Mouse (Mus musculus) layer of hippocampus, postnatal 10 days (tissue): ENCODE results near the gene Itpk1. TPM values are rescaled to one million over a fixed set of nuclear protein-coding genes. Genes with fewer than 3 reads are reported as not detected.

Experiments
- DNase-seq, 2 experiments: peaks; one replicate each; pipeline ENCODE4 v3.0.0; 2021; ENCODE audit warnings: low spot score in 2 of 2
- total RNA-seq, 2 experiments: library from RNA; stranded (reverse); gene quantifications; 2 replicates each; pipeline ENCODE4 v1.2.3; 2021

Gene Itpk1
- total RNA-seq, 2 experiments from 2014 or later = 49.4 to 52.8 TPM

DNA sequence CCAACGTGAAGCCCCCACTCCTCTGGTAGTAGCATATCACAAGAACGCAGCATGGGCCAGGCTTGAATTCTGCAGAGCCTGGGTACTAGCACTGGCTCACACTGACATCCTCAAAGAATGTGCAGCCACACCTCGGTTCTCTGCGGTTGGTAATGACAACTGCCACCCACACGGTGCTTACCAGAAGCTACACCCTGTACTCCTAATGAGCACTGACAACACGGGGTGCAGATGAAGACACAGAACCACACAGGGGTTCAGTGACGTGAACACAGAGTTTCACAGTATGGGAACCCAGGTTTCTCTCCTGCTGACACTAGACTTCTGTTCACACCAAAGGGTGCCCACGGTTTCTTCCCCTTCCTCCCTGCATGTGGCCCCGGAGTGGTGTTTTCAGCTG is 76.5 kb downstream of the Itpk1 start:
- DNase-seq = no peak

GRCm38 (mm10) chr12:102627545-102627944 is 77.2 kb downstream of the Itpk1 start:
- DNase-seq = no peak

DNA sequence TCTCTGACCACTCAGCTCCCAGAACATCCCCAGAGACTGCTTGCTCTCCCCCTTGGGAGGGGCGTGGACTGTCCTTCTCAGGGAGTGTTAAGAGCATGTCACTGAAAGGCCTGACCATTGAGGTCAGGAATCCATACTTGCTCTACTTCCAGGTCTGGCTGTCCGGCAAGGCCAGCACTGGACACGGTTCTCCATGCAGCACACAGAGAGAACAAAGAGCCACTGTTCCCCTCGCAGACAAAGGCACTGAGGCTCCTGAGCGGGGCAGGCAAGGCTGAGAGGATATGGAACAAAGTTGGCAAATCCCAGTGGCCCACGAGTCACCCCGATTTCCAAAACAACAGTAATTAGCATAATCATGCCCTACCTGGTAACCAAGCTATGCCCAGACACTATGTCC is 77.9 kb downstream of the Itpk1 start:
- no peak for DNase-seq

- no peak for DNase-seq
These were observed 79.0 kb downstream of the Itpk1 start for GRCm38 (mm10) chr12:102625717-102626116.

- no peak for DNase-seq
These were observed 79.6 kb downstream of the Itpk1 start for GRCm38 (mm10) chr12:102625118-102625517.

DNA sequence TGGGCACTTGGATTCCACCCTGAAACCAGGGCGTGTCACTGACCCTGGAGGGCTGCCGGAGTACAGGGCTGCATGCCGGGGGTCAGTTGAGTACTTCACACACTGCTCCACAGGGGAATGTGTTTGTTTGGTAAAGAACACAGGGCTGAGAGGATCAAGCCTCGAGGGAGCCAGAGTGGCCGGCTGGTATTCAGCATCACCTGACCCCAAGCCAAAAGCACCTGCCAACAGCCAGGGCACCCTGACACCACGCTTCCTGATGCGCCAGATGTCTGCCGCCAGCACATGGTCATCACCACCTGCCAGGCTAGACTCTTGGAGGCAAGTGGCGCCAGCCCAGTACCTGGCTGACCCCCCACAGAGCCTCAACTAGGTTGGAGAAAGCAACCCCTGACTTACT is 80.9 kb downstream of the Itpk1 start:
- DNase-seq = no peak

- no peak for DNase-seq
These were observed 82.4 kb downstream of the Itpk1 start for GRCm38 (mm10) chr12:102622302-102622842.

- no peak for DNase-seq
These were observed 82.9 kb downstream of the Itpk1 start for GRCm38 (mm10) chr12:102621811-102622210.

DNA sequence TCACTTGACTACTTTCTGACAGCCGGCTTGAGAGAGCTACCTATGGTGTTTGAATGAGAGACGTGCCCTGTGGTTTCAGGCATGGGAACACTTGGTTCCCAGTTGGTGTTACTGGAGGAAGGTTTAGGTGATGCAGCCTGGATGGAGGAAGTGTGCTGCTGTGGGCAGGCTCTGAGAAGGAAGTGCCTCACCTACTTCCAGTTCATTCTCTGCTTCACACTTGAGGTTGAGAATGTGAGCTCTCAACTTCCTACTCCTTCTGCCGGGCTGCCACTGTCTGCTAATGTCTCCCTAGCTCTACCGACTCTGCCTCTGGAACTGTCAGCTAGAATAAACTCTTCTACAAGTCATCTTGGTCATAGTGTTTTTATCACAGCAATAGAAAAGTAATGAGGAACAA is 83.5 kb downstream of the Itpk1 start:
- DNase-seq = no peak

DNA sequence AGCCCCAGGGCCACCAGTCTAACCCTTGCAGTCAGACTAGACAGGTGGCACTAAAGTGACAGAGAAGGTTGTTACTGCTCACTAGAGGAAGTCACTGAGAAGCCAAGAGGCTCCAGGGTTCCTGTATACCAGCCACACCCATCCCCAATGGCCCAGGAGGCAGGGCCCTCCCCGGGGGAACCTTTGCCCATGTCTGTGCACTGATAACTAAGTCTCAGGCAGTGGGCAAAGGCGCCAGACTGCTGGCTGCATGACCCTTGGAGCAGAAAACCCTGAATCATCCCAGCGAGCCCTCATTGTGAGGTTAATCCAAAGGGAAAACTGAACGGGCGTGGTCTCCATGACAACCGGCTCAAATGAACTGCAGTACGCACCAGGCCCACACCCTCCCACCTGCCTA is 84.8 kb downstream of the Itpk1 start:
- DNase-seq = no peak

DNA sequence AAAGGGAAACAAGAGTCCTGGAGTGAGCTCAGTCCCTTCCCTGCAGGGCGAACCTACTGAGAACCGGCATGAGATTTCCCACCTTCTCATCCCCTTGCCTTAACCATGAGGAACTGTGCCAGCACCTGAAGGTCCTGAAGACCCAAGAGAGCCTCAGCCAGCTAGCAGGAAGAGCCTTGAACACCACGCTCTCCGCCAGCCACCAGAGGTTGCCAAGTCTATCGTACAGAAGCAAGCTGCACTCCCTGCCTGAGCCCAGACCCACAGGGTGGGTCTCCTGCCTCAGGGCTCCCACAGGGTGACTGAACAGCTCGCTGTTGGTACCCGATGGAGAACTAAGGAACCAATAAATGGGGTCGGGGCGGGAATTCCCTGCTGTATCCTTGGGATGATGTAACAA is 86.6 kb downstream of the Itpk1 start:
- DNase-seq = no peak

GRCm38 (mm10) chr12:102616843-102617519 is 87.7 kb downstream of the Itpk1 start:
- DNase-seq = no peak

DNA sequence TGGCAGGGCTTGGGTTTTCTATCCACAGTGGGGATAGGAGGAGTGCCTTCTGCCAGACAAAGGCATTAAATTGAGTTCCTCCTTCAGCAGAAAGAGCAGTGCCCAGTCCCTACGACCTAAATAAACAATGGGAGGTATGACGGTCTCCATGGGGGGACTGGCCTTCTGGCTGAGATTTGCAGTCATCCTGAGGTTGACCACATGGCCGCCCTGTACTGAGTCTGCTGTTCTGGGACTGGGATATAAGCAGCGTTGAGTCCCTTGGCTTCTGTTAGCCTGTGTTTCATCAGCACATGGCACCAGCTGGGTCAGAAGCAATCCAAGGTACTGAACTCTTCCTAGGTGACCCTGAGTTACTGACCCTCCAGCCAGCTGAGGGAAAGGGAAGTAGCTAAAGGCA is 88.5 kb downstream of the Itpk1 start:
- DNase-seq = no peak

DNA sequence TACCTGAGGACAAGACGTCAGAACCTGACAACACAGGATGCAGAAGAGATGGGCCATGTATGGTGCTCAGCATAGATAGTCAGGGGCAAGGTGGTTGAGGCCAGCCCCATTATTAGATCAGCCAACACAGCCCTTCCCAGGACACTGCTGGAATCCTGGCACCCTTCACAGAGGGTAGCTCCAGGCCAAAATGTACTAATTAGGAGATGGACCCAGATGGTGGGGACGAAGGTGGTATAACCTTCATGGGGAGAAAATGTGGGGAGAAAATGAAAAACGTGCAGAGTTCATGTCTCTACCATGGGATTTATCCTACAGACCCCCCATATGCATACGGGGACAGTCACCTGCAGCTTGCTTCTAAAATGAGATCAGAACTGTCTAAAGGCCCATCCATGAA is 91.3 kb downstream of the Itpk1 start:
- DNase-seq = no peak

DNA sequence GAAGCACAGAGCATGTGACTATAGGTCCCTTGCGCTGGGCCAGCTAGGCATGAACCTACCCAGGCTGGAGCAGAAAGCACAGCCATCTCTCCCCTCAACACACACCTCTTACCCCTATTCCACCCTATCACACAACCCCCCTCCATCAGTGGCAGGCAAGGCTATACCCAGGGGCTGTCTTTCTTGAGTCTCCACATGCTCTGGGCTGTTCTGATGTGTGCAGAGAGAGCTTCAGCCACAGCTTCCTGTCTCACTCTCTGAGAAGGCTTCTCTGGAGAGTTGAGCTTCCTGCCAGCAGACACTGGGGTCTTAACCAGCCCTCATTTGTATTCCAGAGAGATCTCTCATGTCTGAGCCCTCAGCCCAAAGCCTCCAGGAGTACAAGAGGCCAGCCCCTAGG is 92.3 kb downstream of the Itpk1 start:
- no peak for DNase-seq

DNA sequence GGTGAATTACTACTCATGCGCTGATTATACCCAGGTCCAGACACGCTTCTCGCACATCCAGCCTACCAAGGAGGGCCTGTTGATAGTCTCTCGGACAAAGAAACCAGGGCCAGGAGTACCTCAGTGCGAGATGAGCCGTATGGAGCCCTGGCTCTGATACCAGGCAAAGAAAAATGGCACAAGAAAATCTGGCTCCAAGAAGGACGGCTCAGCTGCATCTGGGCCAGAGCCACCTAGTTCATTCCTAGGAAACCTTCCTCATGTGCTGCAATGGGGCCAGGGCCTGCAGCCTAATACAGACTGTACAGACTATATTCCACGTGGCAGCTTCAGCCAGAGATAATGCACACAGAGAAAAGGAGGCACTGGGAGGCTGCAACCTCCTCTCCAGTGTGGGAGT is 93.8 kb downstream of the Itpk1 start:
- no peak for DNase-seq

DNA sequence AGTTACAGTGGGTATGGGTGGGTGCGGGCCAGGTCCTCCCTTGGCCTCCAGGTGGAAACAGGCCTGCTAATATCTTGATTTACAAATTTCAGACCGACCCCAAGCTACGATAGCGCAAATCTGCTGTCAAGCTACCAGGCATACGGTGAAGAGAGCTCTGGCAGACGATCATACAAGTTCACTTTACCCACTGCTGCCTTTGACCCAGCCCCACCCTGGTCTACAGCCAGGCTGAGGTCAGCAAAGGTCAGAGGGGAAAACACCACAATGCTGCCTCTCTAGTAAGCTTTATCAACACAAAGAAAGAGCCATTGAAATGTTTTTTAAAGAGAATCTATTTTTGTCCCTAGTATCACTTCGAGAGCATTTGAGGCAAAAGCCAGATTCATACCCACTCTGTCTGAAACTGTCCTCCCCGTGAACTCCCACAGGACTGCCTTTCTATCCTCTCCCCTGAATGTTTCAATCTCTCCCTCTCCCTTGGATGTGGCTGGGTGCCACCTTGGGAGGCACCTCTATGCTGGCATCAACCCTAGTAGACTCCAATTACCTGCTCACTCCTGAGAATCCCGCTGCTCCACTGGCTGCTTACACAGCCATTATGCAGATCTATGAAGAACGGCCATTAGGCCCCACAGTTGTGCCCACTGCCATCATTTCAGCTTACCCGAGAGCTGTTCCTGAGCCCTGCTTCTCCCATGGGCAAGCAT is 96.8 kb downstream of the Itpk1 start:
- DNase-seq = no peak

DNA sequence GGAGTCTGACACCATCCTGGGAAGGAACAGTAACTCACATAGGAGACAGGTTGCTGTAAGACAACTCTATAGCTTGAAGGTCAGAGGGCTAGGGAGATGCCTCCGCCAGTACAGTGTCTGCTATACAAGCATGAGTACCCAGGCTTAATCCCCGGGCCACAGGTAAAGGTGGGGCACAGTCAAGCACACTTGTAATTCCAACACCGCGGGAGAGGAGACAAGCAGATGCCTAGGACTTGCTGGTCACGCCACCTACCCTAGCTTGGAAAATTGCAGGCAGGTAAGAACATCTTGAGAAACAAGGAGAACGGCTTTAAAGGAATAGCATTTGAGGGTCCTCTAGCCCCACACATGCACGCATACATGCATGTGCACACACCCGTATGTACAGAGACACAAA is 97.7 kb downstream of the Itpk1 start:
- no peak for DNase-seq

GRCm38 (mm10) chr12:102605607-102606006 is 99.1 kb downstream of the Itpk1 start:
- DNase-seq = no peak

DNA sequence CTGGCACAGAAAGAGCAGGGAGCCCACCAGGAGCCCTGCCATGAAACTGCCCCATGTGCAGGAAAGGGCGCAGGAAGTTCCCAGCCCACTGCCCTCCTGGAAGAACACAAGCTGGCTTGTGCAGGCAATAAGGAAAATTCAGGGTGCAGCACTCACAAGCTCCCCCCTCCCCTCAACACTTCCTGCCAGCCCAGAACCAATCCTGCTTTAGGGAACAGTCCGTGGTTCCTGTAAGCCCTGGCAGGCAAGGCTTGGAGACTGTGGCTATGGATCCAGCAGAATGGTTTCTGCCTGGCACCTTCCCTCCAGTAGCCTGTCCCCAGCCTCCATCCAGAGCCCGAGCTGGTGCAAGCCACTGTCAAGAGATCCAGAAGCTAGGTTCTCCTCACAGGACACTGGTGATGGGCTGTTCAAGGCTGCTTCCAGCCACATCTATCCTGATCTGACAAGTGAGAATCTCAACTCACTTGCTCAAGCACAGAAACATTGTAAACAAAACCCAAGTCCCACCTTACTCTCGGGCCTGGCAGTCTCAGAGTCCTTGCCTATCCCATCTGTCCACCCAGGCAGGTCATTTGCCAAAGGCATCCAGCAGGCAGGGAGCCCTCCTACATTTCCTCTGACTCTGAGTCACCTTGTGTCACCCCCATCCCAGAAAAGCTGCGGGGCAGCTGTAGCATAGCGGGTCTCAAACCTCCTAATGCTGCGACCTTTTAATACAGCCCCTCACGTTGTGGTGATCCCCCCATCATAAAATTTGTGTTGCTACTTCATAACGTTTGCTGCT is 102.3 kb downstream of the Itpk1 start:
- no peak for DNase-seq

GRCm38 (mm10) chr12:102601847-102602246 is 102.9 kb downstream of the Itpk1 start:
- no peak for DNase-seq

DNA sequence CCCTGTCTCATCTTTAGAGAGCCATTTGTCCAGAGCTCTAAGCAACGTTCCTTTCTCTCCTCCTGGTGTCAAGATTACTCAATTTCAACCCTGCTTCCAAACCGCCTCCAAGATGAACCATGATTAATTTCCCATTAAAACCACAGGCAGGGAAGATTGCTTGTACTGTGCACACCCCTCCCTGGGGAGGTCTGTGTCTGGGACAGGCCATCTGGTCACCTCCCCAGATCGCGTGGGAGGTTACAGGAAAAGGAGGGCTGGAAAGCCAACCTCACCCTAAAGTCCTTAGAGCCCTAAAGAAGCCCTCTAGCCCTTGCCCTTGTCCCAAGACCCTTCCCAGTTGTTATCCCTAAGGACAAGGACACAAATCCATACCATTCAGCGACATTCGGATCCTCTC is 104.4 kb downstream of the Itpk1 start:
- DNase-seq = no peak
